Mouse (Mus musculus) left cerebral cortex, postnatal 4 days (tissue): ENCODE measurements at regions not wholly inside any gene's neighbourhood (a gene's known extent, or its start where the extent isn't known, plus 50 kb on each side); places are given as distances from the start of the nearest gene placed in this dataset.

Experiments
- DNase-seq: peaks from one replicate; pipeline ENCODE4 v3.0.0-alpha.2; 2022
- intact Hi-C: fragments of 180-260 bp; cut with DNase I; formaldehyde crosslinking; loops from one replicate; pipeline ENCODE4 v1.15.1; 2025

DNA sequence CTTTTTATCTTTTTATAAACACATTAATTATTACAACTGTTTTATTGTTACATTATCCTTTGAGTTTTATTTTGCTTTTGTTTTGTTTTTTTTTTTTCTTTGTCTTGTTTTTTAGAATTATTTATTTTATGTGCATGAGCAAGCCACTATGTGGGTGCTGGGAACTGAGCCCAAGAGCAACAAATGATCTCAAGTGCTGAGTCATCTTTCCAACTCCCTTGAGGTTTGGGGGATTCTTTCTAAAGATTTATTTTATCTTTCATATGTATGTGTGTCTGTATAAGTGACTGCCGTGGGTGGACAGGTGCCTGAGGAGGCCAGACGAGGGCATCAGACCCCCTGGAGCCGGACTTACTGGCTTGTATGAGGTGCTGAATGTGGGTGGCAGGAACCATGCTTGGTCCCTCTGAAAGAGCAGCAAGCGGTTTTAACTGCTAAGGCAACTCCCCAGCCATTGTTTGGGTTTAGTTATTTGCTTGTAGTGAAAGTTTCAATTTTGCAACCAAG lies 244.9 kb upstream of the Jmjd1c start:
- intact Hi-C loops: no loop called here
- no peak for DNase-seq

DNA sequence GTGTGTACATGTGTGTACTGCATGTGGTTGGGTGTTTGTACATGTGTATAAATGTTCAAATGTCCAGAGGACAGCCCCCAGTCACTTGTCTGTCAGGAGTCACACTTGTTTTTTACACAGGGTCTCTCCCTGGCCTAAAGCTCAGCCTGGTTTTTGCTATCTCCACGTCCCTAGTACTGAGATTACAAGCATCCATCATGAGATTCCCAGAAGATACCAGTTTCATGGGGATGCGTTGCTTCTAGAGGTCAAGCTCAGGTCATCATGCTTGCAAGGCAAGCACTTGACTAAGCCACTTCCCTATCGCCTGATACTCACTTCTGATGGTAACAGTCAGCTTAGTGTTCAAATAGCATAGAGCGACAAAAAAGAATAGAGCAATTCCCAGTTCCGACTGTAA lies 244.1 kb upstream of the Jmjd1c start:
- intact Hi-C loops: no loop called here
- no peak for DNase-seq

DNA sequence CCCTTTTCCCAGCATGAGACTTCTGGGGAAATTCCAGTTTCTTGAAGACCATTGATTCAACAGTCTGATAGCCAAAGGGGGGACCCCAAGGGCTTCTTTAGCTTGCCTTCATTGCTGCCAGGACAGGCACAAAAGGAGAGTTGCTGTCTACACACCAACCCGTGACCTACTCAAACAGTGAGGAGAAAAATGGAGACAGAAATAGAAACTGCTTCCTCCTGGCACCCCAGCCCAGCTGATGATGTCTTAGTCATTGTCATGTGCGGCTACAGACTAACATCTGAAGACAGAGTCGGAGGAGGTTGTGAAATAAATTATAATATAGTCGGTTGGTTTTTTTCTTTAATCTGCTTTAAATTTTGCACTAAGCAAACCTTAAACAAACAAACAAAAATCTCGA lies 243.2 kb upstream of the Jmjd1c start:
- no peak for DNase-seq
- intact Hi-C loops: no loop called here

DNA sequence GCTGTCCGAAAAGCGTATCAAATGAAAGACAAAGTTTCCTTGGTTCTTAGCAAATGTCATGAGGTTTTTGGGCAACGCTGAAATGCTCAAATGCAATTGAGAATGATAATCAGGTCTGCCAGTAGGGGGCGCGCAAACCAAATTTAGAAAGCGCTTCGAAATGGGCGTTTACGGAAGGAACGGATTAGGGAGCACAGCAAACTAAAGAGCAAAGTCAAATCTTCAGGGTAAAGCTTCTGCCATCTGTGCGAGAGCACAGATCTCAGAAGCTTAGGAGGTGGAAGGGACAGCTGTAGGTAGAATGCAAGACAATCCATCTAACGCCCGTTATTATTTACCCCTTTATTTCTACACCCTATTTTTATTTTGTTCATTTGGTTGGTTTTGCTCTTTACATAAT lies 242.7 kb upstream of the Jmjd1c start:
- intact Hi-C loops: no loop called here
- peak; percentile 84 for DNase-seq

DNA sequence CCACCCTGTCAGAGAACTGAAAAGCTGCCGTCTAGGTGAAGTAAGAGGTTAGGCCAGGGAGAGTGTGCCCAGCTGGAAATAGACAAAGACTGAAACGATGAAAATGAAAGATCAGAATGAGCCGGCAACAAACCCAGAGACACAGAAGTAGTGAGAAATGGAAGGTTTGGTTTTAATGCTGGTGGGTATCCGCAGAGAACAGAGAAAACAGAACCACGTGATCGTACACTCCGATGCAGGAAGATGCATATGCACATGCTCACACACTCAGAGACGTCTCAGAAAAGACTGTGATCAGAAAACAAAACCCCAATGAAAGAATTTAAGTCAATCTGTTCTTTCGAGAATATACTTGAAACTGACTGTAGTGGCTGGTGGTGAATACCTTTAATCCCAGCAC lies 241.0 kb upstream of the Jmjd1c start:
- intact Hi-C loops: no loop called here

DNA sequence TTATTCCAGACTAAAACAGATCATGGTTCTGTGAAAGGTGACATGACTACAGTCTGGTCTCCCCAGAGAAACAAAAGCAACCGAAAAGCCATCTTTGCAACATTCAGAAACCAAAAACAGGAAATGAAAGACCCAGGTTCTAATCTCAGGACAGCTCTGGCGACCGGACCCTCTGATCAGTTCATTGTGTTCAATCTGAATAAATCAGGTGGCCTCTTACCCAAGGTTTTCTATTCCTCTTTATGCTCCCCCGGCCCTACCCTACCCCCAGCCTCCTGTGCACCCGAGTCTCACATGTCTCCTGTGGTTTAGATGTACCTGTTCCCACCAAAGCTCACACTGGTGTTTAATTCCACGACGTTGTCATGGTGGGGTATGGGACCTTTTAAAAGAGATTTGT lies 238.6 kb upstream of the Jmjd1c start:
- intact Hi-C loops: no loop called here
- DNase-seq: no peak

More for the DNA sequence above, 241.0 kb upstream of the Jmjd1c start:
- no peak for DNase-seq

DNA sequence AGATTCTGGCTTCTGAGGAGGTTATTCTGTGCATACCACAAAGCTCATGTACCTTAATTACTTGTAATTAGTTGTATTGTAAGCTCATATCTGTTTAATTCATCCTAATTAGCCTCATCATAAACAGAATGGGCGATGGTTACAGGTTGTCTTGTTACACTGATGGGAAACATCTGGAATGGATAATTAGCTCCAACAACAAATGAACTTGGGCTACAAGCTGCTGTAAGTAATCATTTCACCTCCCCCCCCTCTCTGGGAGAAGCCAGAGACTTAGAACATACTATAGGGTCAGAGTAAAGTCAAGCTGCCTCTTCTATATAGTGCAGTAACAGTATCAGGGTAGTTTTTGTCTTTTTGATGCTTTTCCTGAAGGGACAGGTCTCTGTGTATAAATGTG lies 234.5 kb upstream of the Jmjd1c start:
- intact Hi-C loops: no loop called here
- DNase-seq: no peak

DNA sequence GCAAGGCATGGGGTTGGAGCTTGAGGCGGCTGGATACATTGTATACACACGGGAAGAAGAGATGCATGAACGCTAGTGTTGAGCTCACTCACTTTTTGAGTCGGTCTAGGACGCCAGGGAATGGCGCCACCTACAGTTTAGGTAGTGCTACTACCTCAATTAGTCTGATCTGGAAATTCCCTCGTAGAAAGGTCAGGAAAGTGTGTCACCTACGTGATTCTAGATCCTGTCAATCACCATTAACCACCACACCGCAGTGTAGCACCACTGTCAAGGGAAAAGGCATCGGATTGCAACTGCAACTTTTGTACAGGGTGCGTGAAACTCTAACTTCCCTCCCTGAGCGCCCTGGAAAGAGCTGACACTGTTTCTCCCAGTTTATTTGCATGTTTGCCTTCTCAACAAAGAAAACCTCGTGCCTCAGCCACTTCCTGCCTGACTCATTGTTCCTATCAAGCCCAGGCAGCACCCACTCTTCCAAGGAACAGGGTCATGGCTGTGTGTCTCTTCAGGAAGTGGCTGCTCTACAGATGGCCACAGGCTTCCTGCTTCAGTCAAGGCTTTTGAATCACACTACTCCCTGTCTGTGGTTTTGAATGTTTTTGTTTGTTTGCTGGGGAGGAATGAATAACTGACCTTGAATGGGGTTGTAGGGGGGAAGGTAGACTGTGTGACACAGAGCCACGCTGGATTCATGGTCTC lies 231.6 kb upstream of the Jmjd1c start:
- DNase-seq: no peak

DNA sequence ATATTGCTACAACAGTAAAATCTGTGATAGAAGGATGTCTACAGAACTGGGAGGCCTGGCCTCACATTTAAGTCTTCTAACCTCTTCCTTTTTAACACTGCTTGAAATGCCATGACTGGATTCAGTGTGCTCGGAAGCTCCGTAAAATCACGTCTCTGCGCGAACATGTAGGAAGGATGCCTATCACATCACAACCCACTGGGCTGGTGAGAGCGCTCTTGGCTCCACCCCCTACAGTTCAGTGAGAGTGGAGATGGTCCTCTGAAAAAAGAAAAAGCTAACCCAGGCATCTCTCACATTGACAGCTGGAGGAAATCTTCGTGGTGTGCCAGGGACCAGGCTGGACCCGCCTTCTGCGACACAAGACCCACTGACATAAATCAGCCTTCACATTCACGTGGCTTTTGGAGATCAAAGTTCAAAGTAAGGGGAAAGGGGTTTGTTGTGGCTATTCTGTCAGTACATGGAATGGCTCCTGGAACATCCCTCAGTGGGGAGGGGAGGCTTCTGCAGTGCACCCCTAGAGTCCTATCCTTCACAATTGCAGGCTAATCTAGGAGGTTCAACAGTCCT lies 230.8 kb upstream of the Jmjd1c start:
- intact Hi-C loops: no loop called here
- no peak for DNase-seq

More for the DNA sequence above, 231.6 kb upstream of the Jmjd1c start:
- intact Hi-C loops: no loop called here

DNA sequence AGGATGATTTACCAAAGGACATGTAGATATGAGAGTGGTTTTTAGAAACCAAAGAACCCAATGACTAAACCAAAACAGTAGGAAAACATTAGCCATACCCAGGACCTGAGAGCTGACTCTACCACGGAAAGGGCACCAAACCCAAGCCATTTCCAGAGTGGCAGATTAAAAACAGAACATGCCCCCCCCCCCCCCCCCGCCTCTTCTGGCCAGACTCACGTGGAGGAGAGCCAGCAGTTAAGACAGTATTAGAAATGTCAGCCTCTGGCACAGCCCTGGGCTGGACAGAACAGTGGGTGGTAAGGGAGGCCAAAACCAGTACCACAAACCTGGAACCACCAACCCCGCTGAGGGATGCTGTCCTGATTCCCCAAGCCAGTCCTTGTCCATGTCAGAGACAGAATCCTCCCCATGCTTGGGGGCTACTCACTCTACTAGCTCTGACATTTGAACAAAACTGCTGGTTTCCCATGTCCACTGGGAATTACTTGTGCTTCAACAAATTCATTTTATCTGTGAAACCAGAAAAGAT lies 224.7 kb upstream of the Jmjd1c start:
- intact Hi-C loops: no loop called here
- no peak for DNase-seq

DNA sequence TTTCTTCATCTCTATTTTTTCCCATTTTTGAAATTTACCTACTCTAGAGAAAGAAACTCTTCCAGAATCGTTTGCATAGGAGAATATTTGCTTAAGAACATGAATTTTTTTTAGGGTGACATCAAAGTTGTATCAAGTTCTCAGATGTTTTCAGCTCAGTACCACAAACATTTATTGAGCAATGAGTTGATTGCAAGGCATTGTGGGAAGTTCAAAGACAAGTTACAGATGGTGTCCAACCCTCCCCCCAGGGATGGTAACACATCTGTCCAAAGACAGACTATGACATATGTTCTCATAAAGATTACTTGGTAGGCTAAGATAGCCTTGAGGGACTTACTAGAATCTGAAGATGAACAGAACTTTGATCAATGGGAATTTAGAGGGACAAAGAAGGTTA lies 224.3 kb upstream of the Jmjd1c start:
- intact Hi-C loops: no loop called here
- DNase-seq: no peak

DNA sequence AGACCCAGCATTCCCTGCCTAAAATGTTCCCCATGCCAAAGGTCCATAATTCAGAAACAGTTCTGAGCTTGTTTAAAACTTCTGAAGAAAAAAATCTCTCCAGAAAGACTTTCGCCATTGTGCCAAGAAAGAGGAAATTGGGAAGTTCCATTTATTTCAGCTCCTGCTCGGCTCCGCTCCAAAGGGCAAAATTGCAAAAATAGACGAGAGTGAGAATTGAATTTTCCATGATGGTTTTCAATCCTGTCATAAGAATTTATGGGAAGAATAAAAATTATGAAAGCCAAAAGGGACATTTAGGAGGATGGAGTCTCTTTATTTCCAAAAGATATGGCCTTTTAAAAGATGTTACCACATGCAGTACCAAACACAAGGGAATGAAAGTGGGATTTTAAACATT lies 222.5 kb upstream of the Jmjd1c start:
- intact Hi-C loops: no loop called here
- no peak for DNase-seq

DNA sequence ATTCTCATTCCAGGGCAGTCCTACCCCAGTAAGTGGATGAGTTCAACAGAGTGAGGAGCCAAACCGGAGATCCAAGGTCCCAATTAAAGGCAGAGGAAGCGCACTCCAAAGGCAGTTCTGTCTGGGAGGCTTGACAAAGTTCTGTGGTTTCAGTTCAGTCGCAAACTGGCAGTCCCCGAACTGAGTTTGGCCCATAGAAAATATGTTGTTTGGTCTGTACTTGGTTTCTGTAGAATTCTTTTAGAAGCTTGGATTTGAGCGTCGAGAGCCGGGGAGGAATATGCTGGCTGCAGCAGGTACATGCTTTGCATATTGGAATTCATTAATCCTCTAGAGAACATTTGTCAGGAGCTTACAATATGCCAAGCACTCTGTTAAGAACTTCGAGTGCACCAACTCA lies 216.9 kb upstream of the Jmjd1c start:
- no peak for DNase-seq
- intact Hi-C loops: no loop called here

DNA sequence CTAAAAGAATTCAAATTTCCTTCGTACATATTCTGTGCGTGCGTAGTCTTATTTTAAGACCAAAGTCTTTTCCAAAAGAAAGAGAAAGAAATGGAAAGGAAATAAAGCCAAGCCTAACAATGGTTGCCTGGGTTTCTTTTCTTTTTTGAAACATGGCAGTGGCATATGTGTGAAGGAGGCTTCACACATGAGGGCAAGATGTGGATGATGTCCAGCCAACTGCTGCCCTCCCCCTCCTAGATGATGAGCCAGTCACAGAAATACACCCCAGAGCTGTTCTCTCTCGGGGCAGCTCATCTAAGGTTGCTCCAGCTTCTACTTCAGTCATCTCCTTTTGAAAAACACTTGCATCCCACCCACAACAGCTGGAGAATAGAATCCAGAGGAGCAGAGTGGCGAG lies 213.1 kb upstream of the Jmjd1c start:
- no peak for DNase-seq
- intact Hi-C loops: no loop called here

DNA sequence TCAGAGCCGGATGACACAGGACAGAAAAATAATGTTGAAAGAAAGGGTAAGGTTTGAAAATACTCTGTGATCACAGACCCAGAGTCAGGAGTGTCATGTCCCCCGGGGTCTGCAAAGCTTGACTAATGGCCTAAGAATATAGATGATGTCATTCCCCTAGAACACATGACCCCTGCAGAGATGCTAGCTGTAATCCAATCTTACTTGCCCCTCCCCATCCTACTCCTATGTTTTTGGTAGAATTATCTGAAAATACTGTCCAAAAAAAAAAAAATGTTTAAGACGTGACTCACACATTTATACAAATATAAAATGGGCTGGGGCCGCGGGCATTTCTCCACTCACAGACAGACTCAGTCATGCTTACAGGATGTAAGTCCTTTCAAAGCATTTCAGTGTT lies 210.3 kb upstream of the Jmjd1c start:
- intact Hi-C loops: no loop called here

DNA sequence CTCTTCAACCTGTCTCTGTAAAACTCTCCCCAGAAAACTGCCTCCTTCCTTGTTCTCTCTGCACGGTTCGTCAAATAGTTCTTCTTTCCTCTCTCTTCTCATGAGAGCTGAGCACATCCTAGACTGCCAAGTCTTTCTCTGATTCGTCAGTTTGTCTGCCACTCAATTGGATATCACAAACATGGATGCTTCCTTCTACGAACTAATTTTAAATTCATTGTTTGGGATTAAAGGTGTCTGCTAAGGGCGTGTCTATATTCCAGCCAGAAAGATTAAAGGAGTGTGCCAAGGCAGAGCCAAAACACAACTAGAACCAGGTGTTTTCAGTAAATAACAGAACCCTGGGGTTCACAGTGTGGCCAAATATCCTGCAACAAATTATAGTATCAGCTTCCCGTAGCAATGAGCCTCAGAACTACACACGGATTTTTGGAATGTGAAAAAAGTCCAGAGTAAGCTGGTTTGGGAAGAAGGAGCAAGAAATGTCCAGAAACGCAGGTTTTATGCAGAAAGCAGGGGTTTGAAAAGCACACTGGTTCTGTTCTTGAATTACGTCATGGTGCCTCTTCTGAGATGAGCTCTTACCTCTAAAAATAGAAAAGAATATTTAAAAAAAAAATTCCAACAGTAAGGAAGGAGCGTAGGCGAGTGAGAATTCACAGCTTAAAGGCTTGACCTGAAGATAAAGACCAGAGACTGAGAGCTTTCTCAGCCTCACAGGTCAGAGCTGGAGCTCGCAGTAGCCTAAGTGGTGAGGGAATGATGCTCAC lies 206.0 kb upstream of the Jmjd1c start:
- no peak for DNase-seq
- intact Hi-C loops: no loop called here

More for the DNA sequence above, 210.3 kb upstream of the Jmjd1c start:
- DNase-seq: no peak

DNA sequence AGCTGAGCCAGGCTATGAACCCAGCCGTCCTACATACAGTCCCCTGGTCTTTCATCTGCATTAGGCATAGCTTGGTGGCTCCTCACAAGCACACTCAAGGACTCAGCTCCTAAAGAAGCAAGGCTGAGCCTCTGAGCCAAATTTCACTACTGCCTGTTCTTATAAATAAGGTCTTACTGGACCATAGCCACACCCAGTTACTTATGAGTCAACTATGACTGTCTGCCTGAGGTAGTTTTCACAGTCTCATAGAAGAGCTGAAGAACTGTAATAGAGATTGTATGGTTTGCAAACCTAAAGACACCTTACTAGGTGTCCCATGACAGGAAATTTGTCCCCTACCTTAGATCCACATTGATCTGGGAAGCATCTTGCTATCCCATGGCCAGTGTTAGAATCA lies 204.1 kb upstream of the Jmjd1c start:
- intact Hi-C loops: no loop called here
- DNase-seq: no peak

DNA sequence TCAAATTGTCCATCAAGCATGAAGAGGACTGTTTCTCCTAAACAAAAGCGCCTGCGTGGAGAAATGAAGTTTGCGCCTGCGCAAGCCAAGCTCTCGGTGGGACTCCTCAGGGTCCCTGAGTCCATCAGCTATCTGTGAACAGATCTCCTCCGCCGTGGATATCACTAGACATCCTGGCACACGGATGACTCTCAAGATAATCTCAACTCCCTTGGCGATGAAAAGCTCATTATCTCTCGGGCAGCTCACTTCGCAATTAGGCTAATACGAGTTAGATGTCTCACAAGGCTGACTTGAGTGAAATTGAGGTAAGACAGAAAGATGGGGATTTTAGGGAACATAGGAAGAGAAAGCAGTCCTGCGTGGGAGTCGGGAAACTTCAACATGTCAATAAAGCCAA lies 202.1 kb upstream of the Jmjd1c start:
- DNase-seq: no peak
- intact Hi-C loops: no loop called here

DNA sequence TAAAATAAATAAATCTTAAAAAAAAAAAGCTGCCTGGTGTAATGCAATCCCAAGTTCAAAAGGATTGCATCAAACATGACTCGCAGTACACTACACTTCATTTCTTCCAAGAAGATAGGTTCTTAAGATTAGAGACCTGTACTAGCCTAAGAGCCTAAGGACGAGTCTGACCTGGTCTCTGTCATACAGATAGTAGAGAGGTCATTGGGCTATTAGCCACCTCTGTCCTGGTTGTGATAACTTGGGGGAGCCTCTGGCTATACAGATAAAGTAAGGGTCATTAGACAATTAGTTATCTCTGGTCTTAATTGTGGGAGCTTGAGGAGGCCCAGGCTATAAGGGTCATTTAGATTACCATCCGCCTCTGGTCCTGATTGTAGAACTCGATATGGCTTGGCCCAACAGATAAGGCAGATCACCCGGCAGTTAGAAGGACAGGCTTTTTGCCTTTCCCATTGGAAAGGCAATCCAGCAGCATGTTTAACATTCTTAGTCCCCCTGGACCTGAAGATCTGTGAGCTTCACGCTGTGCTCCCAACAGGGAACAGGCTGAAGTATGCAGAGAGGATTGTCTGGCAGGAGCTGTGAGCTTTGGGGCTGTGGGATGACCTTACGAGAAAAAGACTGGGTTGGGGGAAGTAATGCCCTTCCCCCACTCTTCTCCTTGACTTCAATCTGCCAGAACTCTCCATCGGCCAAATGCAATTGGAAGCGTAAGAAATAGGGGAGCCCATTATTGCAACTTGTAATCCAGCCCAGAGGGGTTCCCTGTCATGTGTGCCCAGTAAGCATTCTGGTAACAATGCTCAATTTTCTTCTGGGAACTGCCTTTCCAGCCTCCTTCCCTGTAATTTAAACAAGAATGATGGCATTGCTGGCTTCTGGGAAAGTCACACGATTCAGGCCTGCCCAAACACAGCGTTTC lies 199.0 kb upstream of the Jmjd1c start:
- DNase-seq: no peak
- intact Hi-C loops: no loop called here

DNA sequence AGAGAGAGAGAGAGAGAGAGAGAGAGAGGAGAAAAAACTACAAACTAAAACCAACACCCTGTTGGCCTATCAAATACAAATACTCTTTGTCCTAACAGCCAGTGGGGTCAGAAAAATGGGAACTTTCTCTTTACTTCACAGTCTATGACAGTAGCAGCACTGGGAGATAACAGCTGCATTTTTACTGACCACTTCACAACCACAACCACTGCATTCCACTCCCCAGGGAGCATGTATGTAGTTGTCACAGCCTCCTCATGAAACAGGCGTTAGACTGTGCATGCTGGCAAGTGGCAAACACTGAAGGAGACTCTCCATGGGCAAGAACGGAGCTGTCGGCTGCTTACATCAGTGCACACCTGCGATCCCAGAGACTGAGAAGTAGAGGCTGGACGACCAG lies 196.2 kb upstream of the Jmjd1c start:
- no peak for DNase-seq
- intact Hi-C loops: loop anchor here (10.0 kb wide), 2 partner anchors 315 to 405 kb away; no protein-coding TSS in a partner anchor

DNA sequence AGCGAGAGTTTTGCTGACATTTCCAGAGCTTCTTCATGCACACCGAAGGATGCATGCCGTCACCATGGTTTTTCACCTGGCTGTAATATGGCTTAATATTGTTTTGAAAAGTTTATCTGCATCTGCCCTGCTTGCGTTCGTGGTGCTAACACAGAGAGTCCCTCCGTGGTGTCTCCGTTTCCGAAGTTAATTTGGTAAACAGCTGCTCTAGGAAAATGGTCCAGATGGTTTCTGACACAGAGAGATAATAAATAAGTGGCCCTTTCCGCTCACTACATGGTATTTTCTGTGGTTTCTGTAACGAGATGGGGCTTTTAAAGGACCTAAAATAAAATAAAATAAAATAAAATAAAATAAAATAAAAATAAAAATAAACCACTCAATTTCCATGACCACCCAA lies 195.1 kb upstream of the Jmjd1c start:
- intact Hi-C loops: loop anchor here (10.0 kb wide), 2 partner anchors 314 to 404 kb away; no protein-coding TSS in a partner anchor
- DNase-seq: no peak
